Mouse (Mus musculus): ENCODE data around the gene Etv6.

Etv6 gene

DNA sequence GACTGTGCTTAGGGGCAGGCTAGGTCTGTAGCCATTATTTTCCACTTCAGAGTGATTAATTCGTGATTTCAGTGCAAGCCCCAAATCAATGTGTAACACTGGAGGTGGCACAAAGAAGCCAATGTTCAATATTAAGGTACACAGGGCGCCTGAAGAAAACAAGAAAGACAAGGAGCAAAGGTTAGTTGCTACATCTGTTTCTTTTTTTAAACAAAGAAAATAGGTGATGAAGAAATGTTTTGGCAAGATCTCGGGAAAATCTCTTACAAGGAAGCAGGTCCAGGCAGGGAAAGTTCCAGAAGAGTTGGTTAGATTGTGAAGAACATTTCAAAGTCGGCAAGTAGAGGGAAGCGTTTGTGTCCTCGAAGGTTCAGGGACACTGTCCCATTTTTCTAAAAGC is 39.5 kb downstream of the Etv6 start:
- DNase-seq (ENCODE audit: extremely low spot score) = no peak

DNA sequence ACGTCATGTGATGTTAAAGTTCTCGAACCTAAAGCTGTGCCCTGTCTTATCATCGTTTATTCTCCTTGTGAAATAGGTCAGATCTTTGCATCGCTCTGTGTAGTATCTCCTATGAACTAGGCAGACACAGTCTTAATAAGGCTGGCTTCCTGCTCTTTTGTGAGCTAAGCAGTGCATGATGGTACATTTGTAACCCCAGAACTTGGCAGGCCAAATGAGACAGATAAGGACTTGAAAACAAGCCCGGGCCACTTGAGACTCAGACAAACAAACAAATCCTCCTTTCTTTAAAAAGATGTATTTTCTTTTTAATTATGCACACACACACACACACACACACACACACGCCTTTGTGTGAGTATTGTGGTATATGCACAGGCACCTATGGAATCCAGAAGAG is 42.5 kb downstream of the Etv6 start:
- no peak for DNase-seq (ENCODE audit: extremely low spot score)

DNA sequence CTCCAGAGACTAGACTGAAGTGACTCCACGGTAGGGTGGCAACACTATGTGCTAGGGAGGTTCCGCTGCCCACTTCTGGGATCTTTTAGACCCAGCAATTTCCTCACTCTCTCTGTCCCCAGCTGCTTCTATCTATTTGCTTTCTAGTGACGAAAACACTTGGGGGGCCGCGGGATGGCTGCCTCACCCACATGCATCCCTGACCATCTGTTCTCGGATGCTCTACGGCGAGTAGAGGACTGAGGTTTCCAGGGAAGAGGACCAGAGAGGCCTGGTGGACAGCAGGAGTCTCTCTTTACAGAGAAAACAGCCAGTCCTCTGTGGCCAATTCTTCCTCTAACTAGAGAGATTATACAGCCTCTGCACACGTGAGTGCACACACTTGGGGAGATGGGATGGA is 43.6 kb downstream of the Etv6 start:
- DNase-seq (ENCODE audit: extremely low spot score) = no peak

DNA sequence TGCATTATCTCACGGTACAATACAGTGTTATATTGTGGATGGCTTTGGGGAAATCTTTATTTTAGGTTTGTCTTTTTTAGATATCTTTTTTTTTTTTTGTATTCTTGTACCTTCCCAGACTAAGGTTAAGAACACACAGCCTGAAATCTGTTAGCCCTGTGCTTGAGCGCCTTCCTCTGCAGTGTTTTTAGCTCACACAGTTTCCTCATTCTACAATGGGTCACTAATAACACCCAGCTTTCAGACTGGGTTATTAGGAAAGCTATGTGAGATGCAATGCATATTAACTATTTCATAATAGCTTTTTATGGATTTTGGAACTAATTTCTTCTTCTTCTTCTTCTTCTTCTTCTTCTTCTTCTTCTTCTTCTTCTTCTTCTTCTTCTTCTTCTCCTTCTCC is 44.1 kb downstream of the Etv6 start:
- DNase-seq (ENCODE audit: extremely low spot score) = no peak

DNA sequence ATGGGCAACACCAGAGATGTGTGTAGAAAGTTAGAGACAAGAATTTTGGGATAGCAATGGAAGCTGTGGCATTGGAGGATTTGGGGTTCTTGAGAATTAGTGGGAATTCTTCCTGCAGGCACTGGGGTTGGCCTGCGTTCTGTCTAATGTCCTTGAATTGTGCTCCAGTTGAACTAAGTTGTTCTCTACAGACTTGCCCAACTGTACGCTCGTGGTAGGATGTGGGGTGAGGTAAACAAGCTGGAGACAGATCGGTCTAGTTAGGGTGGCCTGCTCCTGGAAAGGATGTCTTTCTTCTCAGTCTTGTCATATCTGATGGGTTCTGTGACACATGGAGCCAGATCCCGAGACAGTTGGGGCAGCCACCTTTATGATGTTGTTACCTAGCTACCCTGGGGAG is 45.4 kb downstream of the Etv6 start:
- no peak for DNase-seq (ENCODE audit: extremely low spot score)

DNA sequence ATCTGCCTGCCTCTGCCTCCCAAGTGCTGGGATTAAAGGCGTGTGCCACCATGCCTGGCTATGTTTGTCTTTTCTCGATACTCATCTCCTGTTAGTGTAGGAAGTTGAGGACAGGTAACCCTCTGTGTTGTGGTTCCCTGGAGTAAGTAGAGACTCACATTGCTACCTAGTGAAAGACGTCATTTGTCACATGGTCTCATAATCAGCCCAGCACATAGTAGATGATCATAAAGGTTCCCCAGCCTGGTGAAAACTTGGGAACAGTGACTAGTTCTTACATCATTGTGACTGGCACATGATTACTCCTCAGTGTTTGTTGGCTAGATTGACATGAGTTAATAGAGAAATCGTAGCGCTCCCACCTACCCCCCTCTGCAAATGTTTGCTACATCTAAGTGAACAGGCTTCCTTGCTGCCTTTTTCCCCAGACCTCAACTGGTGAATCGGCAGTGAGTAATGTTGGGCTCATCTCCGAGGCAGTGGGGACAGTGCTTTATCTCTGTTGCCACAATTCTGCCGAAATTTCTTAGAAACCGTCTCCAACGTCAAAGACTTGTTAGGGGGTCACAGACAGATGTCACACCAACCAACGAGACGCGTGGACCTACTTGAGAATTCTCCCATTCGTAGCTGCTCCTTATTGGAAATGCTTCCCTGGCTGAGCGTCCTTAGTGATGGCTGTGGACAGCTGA is 46.9 kb downstream of the Etv6 start:
- no peak for DNase-seq (ENCODE audit: extremely low spot score)

DNA sequence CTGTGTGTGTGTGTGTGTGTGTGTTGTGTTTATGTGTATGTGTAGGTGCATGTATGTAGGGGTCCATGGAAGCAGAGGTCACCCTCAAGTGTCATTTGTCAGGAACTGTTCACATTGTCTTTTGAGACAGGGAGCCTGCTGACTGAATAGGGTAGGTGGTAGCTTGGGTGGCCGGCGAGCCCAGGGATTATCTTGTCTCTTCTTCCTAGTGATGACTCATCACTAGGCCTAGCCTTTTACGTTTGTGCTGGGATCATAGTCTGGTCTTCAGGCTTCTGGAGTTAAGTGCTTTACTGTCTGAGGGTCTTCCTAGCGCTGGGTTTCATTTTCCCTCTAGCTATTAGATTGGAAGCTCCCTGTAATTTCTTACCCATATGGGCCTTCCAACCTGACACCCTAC is 47.9 kb downstream of the Etv6 start:
- no peak for DNase-seq (ENCODE audit: extremely low spot score)

DNA sequence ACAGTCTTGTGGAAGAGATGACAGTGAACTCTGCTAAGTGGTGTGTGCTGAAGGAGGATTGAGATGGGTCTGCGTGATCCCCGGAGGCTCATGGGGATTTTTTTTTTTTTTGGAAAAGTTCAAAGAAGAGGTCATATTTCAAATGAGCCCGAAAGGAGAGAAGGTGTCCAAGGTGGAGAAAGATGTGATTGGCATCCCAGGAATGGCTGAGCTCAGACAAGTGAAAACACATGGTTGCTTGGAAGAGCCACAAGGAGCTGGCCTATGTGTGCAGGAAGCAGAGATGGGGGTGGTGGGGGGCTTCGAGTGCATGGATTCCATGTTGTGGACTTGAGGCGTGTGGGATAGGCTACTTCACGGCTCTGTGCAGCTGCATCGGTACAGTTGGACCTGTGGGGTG is 50.9 kb downstream of the Etv6 start:
- peak; percentile 6 for DNase-seq (ENCODE audit: extremely low spot score)

DNA sequence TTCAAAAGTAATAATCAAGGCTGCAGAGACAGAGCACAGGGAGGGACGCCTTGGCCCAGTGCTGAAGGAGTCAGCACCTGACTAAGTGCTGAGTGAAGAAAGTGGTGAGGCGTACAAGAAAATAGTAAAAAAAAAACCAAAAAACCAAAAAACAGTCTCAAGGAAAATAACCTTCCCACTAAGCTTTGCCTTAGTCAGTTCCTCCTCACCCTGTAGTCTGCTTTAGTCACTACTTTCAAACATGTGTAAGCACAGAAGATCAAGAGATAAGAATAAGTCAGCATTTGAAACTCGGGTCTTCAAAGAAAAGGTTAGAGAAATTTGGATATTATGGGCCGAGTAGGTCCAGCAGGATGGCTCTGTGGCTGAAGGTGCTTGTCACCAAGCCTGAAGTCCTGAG is 52.2 kb downstream of the Etv6 start:
- DNase-seq (ENCODE audit: extremely low spot score) = no peak

DNA sequence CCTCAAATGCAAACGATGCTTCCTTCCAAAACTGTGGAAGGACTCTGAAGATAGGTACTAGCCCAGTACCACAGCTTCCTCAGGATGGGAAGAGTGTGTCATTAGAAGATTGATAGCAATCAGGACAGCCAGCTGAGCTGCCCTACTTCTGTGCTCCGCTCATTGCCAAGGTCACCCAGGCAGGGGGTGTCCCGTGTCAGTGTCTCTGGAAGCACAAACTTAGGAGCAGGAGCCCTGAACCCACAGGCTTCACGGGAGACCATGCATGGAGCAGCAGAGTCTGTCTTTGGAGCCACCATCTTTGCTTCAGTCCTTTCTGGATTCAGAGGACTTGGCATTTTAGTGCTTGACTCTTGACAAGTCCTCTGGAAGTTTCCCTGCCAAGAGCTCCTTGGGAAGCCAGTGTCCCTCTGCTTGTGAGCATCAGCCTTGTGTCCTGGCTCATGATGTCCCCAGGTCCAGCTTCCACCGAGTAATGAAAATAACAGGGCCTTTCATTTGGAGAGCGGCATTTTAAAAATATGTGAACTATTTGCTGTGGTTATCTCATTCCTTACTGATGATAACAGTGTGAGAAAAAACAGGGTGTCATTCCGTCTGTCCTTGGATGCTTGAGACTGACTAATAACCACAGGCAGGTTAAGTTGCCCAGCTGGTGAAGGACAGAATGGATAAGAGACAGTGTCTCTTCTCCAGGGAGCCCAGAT is 54.3 kb downstream of the Etv6 start:
- no peak for DNase-seq (ENCODE audit: extremely low spot score)

DNA sequence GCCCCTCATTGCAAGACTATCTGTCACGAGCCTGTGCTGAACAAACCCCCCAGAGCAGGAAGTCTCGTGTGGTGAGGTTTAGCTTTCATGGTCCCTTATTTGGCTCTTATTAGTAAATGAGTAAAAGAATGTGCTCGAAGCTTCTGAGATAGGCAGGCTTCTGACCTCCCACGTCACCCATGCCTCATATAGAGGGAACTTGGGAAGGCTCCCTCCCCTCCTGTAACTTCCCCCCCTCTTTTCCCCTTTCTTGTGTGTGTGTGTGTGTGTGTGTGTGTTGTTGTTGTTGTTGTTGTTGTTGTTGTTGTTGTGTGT is 54.8 kb downstream of the Etv6 start:
- DNase-seq (ENCODE audit: extremely low spot score) = no peak

DNA sequence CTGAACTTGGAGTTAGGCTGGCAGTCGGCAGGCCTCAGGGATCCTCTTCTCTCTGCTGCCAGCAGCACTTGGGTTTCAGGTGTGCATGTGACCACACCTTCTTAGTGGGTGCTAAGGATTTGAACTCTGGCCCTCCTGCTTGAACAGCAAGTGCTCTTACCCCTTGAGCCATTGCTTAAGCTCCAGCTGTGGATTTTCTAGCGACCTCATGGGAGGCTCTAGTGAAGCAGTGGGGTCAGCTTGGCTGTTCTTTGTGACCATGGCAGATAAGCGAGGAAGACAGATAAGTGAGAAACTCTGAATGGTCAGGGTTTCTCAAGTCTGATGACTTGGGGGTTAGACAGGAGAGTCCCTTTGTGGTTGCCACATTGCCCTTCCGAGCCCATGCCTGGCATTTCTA is 55.4 kb downstream of the Etv6 start:
- DNase-seq (ENCODE audit: extremely low spot score) = no peak

DNA sequence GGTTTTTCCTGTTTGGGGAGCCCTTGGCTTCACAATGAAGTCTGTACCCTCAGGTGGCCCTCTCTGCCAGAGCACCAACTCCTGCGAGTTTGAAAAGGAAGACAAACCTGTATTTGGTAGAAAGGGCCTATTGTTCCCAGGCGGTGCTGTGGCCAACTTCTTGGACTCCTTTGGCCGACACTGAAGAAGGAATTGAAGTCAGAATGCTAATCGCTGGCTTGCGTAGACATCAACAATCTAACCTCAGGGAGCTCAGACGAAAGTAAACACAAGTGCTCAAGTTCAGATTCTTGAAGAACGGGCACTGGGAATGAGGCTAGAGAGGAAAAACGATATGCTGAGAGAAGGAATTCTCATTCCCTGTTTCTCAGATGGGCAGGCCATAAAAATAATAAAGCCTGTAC is 55.9 kb downstream of the Etv6 start:
- no peak for DNase-seq (ENCODE audit: extremely low spot score)

DNA sequence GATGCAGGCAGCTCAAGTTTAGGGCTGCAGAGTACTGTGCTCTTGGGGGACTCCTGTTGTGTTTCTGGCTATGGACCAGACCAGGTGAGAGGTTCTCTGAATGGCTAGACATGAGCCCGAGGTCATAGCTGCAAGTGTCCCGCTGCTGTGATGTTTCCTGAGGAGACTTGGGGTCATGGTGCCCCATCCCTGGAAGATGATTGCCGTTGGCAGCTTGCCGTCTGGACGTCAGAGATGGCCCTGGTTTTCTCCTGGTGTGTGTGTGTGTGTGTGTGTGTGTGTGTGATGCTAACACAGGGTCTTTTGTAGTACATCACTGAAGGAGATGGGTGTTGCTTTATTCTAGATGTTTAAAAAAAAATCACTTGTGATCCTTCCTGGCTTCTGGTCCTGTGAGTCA is 58.6 kb downstream of the Etv6 start:
- DNase-seq (ENCODE audit: extremely low spot score) = no peak

DNA sequence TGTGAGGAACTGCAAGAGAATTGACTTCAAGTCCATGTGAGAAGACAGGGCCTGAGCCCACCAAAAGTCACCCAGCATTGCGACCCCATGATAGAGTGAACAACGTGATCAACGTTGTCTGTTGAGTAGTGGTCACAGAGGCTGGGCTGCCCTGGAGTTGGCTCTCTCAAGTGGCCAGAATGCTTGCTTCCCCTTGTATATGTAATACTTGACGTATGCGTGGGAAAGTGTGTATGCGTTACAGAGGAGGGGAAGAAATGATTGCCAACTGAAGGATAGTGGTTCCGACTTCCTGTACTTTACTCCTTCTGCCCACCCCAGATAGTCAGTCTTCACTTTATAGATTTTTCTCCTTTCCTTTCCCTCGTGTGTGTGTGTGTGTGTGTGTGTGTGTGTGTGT is 59.1 kb downstream of the Etv6 start:
- DNase-seq (ENCODE audit: extremely low spot score) = no peak

DNA sequence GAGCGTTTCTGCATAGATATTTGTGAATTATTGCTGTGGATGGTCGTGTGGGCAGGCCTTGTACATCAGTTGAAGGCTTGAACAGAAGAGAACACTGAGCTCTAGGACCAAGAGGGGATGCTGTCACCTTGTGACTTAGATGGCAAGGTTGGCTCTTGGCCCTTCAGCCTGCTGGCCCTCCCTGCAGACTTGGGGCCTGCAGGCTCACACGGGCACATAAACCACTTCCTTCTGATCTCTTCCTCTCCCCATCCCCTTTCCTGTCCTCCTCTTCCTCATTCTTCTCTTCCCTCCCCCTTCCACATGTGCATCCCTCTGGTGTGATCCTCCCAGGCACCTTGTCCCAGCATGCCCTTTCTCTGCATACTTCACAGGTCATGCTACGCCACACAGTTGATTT is 60.1 kb downstream of the Etv6 start:
- no peak for DNase-seq (ENCODE audit: extremely low spot score)

DNA sequence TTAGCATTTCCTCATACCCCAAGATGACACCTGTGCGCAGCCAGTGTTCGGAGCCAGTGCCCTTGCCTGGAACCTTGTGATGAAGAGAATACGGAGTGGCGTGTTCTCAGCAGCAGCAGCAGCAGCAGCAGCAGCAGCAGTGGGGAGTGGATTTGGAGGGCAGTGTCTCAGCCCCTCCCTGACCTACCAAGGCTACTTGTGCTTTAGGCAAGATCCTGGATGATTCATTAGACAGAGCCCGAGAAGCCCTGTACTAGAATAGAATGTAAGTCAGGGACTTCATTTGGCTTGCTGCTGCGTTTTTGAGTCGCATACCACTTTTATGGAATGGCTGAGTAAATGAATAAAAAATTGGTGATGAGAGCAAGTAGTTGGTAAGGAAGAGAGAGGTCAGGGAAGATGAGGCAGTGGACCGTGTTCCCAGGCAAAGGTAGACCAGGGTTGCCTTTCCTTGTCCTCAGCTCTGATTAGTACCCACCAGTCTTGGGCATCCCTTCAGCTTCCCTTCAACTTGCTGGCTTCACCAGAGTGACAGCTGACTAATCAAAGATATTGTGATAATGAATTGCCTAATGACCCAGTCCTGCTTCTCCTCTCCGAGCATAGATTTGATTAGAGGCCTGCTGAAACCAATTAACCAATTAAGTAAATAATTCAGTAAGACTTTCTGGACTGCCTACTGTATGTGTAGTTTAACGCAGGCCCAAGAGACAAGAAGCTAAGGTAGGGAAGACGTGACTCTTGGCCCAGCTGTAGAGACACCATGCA is 64.7 kb downstream of the Etv6 start:
- DNase-seq (ENCODE audit: extremely low spot score) = no peak

DNA sequence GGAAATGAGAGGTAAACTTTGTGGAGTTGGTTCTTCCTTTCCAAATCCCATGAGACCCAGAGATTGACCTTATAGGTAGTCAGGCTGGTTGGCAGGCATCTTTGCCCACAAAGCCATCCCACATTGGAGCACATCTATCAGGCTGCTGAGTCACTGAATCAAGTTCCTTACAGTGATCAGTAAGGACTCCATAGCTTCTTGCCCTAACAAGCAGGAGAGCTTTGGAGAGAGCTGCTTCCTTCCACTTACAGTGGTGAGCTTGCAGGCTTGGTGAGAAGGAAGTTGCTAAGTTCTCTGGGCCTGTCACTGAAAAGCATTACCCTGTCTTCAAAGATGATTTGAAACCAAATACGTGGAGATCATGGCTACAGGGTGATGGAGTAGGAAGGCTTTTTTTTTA is 66.9 kb downstream of the Etv6 start:
- DNase-seq (ENCODE audit: extremely low spot score) = no peak

DNA sequence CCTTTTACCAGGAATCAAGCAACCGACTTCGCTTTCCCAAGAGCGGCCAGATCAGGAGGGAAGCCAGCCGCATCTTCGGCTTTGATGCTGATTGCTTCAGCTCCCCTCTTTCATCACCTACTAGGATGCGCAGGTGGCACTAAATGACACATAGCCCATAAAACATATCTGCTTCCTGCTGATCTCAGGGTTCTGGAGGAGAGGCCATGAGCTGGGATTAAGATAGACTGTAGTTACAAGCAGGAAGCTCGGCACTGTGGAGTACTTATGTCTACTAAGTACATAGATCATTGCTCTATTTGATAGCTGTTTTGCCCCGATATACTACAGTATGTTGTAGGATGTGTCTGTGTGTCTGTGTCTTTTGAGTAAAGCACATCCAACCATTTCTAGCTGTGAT is 68.0 kb downstream of the Etv6 start:
- DNase-seq (ENCODE audit: extremely low spot score) = no peak

DNA sequence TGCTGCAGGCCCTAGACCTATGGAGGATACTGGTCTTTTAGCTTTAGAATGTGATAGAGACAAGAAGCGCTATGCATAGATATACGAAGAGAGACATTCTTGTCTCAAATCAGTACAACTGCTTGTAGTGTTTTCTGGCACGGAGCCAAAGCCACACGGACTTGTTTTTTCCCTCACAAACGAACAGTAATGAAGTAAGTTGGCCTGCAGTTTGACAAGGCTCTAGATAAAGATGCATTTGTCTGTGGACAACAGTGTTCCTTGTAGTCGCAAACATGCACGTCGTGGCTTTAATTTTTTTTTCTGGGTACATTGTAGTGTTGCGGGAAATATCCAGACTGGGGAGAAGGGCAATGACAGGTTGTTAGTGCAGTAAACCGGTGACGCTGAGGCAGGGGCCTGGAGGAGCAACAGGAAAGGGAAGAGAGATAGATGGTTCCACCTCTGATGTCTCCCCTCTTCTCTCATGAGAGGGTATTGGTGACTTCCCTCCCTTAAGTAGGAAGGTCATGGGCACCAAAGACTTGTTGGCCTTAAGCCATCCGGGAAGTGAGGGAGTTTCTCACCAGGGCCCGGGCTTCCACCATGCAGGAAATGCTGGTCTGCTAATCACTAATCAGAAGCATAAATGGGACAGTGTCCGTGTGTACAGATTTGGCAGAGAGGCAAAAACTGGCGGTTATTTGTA is 70.2 kb downstream of the Etv6 start:
- DNase-seq (ENCODE audit: extremely low spot score) = no peak

DNA sequence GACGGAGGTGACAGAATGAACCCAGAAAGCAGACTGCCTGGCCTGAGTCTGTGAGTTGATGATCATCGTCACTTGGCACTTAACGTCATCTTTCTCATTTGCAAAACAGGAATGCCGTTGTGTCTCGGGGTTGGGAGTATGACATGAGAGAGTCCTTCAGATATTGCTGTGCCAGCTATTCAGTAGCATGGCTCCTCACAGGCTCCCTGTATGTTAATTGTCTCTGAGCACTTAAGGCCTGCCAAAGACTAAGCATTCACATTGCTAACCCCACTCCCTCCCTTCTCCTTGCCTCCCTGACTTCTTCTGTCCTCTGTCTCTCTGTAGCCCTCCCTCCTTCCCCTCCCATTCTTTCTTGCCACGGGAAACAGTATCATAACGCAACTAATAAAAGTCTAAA is 72.2 kb downstream of the Etv6 start:
- no peak for DNase-seq (ENCODE audit: extremely low spot score)

DNA sequence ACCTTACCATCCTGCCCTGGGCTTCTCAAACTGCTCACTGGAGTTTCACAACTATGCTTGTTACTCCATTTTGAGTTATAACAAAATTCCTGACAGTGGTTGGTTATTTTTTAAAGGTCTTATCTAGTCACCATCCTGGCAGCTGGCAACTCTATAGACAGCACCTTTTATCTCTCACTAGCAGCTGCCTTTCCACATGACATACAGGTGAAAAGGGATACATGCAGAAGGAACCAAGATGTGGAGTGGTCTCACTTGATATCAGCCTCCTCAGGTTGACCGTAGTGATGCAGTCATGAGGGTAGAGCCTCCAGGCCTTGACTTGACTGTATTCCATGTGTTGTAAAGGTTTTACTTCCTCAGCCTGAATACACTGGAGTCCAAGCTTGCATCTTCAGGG is 74.2 kb downstream of the Etv6 start:
- DNase-seq (ENCODE audit: extremely low spot score) = no peak

DNA sequence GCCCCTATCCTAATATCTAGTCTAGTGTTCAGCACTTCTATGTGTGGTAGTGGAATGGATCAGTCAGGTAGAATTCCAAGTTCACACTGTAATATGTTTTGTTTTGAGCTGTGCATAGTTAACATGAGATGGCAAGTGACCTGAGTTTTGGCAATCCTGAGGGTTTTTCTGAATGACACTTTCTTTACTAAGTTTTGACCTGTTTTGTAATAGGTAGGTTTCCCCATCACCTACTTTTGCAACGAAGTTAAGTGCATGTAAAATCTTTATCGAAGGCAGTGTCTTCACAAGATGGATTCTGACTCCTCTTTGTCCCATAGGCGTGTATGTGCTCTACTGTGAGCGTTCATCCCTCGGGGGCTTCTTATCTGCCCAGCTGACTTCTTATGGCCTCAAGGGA is 74.7 kb downstream of the Etv6 start:
- no peak for DNase-seq (ENCODE audit: extremely low spot score)

Measured in embryo, embryonic 9.5 days (tissue).